Comparison of ENCODE assay signal across 8 mouse cellular contexts in the genomic region with DNA sequence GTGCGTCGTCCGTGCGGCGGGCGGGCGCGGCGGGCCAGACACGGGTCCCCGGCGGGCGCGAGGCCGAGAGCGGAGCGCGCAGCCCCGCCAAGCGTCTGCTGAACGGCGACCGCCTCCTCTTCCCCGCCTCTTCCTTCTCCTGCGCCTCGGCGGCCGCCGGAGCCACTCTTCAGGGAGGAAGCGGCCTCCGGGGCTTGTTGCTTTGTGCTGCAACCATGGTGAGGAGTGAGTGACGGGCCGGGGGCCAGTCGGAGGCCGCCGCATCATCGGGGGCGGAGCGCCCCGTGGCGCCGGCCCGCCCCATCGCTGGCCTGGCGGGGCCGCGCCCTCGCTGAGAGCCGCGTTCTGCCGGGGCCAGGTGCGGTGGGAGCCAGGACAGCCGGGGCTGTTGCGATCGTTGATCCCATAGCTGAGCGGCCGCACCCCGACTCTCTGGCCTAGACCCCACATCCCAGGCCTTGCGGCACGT. TPM values are rescaled to one million over a fixed set of nuclear protein-coding genes. Genes with fewer than 3 reads are reported as not detected.
DNase-seq lines count a peak whose midpoint lies in the region; ATAC-seq and TF ChIP-seq lines count a peak whose summit lies in the region.

No protein-coding gene starts in this region.

- peak; percentile 97 for ATAC-seq in embryonic facial prominence, embryonic 13.5 days (ENCODE audit: insufficient number of reproducible peaks, insufficient read depth, low FRiP score, low TSS enrichment, low read depth)
- ATAC-seq in limb, embryonic 11.5 days (ENCODE audit: insufficient number of reproducible peaks, low FRiP score, low TSS enrichment, low read depth), result peak; percentile 96
- peak; percentile 99 for ATAC-seq in midbrain, embryonic 13.5 days

- DNase-seq in 416B (ENCODE audit: low read depth), result peak; percentile 91
- DNase-seq in adrenal gland, postnatal 4 days (ENCODE audit: low spot score in 2 of 2), result peak; percentile 87 to 89
- DNase-seq in heart, adult 2 months, result peak; percentile 97 to 98
- DNase-seq in kidney, adult 2 months, result peak; percentile 98
- peak; percentile 92 for DNase-seq in limb, embryonic 11.5 days (ENCODE audit: low spot score)

- no peaks in the 10 kb centered on the region for H3K36me3 ChIP-seq in embryonic facial prominence, embryonic 13.5 days
- H3K36me3 ChIP-seq in heart, adult 2 months (ENCODE audit: control insufficient read depth, insufficient read depth, low read length), result peaks cover 20% of the 10 kb centered on the region
- H3K36me3 ChIP-seq in kidney, adult 2 months (ENCODE audit: control insufficient read depth, insufficient read depth, low read length), result no peaks in the 10 kb centered on the region
- H3K36me3 ChIP-seq in limb, embryonic 11.5 days (ENCODE audit: control insufficient read depth, insufficient read depth, low read length), result no peaks in the 10 kb centered on the region
- H3K36me3 ChIP-seq in midbrain, embryonic 13.5 days, result no peaks in the 10 kb centered on the region
- H3K36me3 ChIP-seq in small intestine, adult 2 months (ENCODE audit: control insufficient read depth, insufficient read depth, low read length), result no peaks in the 10 kb centered on the region

- H3K9me3 ChIP-seq in embryonic facial prominence, embryonic 13.5 days, result no peaks in the 10 kb centered on the region
- no peaks in the 10 kb centered on the region for H3K9me3 ChIP-seq in limb, embryonic 11.5 days (ENCODE audit: control insufficient read depth, low read length)
- H3K9me3 ChIP-seq in midbrain, embryonic 13.5 days, result no peaks in the 10 kb centered on the region

- 0 out of 2 replicates have a peak, but pooled peaks have one; percentile 17 for TF ChIP-seq EP300 in heart, adult 2 months (IDR thresholded peaks at IDR 0.05; ENCODE audit: insufficient read depth, low read depth, low read length)

- peaks cover 4% of the 10 kb centered on the region; the same call in 1 of the 2 replicates for H3K27me3 ChIP-seq in embryonic facial prominence, embryonic 13.5 days
- no peaks in the 10 kb centered on the region for H3K27me3 ChIP-seq in heart, adult 2 months (ENCODE audit: control insufficient read depth, insufficient read depth, low read length)
- H3K27me3 ChIP-seq in kidney, adult 2 months (replicated peaks; ENCODE audit: control insufficient read depth, insufficient read depth, low read length), result no peaks in the 10 kb centered on the region
- H3K27me3 ChIP-seq in limb, embryonic 11.5 days (ENCODE audit: control insufficient read depth, insufficient read depth, low read length), result no peaks in the 10 kb centered on the region
- H3K27me3 ChIP-seq in midbrain, embryonic 13.5 days, result peaks cover 20% of the 10 kb centered on the region
- no peaks in the 10 kb centered on the region for H3K27me3 ChIP-seq in small intestine, adult 2 months (ENCODE audit: control insufficient read depth, insufficient read depth, low read length)

- H3K4me2 ChIP-seq in embryonic facial prominence, embryonic 13.5 days, result peak overlapping the region; percentile 70
- H3K4me2 ChIP-seq in limb, embryonic 11.5 days (ENCODE audit: low read depth, severe bottlenecking), result peak overlapping the region; percentile 67
- peak overlapping the region; percentile 96 for H3K4me2 ChIP-seq in midbrain, embryonic 13.5 days (replicated peaks)

- intact Hi-C loops in heart, adult 2 months (cut with DNase I), result loop anchor here (1.0 to 5.0 kb wide), 4 partner anchors 68 to 330 kb away; no protein-coding TSS in a partner anchor

- H3K9ac ChIP-seq in embryonic facial prominence, embryonic 13.5 days, result peak overlapping the region; percentile 97
- H3K9ac ChIP-seq in heart, adult 2 months (ENCODE audit: low read depth, low read length), result peak overlapping the region; percentile 84
- peak overlapping the region; percentile 84 for H3K9ac ChIP-seq in limb, embryonic 11.5 days (ENCODE audit: low read length)
- peak overlapping the region; percentile 95 for H3K9ac ChIP-seq in midbrain, embryonic 13.5 days (replicated peaks)

- peaks cover 5% of the 10 kb centered on the region; the same call in 1 of the 2 replicates for H3K79me2 ChIP-seq in heart, adult 2 months (replicated peaks; ENCODE audit: control insufficient read depth, insufficient read depth, low read length)

- H3K4me3 ChIP-seq in embryonic facial prominence, embryonic 13.5 days, result peak overlapping the region; percentile 97
- peak overlapping the region; percentile 87 for H3K4me3 ChIP-seq in heart, adult 2 months
- H3K4me3 ChIP-seq in kidney, adult 2 months (ENCODE audit: insufficient read depth, low read depth, low read length), result peak overlapping the region; percentile 99
- H3K4me3 ChIP-seq in limb, embryonic 11.5 days (ENCODE audit: low read depth, low read length), result peak overlapping the region; percentile 87
- H3K4me3 ChIP-seq in midbrain, embryonic 13.5 days (replicated peaks), result peak overlapping the region; percentile 91
- peak overlapping the region; percentile 98 for H3K4me3 ChIP-seq in small intestine, adult 2 months (ENCODE audit: low read depth, low read length)

- peak; percentile 78 for TF ChIP-seq POLR2A in heart, adult 2 months (IDR thresholded peaks at IDR 0.05; ENCODE audit: insufficient read depth, low read depth, low read length)
- TF ChIP-seq POLR2A in kidney, adult 2 months (IDR thresholded peaks at IDR 0.05; ENCODE audit: low read depth, low read length), result peak; percentile 15
- peak; percentile 92 for TF ChIP-seq POLR2A in small intestine, adult 2 months (IDR thresholded peaks at IDR 0.05; ENCODE audit: low read depth, low read length)

- under 1% methylated on average over 44 of the region's 60 CpGs for WGBS in embryonic facial prominence, embryonic 13.5 days
- WGBS in heart, adult 2 months, result under 1% methylated on average over 53 of the region's 60 CpGs
- WGBS in kidney, adult 2 months, result under 1% methylated on average over 58 of the region's 60 CpGs
- WGBS in limb, embryonic 11.5 days, result under 1% methylated on average over 40 of the region's 60 CpGs
- WGBS in midbrain, embryonic 13.5 days, result under 1% methylated on average over 53 of the region's 60 CpGs
- under 1% methylated on average over 58 of the region's 60 CpGs for WGBS in small intestine, adult 2 months

- peak overlapping the region; percentile 98 for H3K27ac ChIP-seq in embryonic facial prominence, embryonic 13.5 days
- peak overlapping the region; percentile 94 for H3K27ac ChIP-seq in heart, adult 2 months
- H3K27ac ChIP-seq in kidney, adult 2 months (ENCODE audit: insufficient read depth, low read depth, low read length), result peak overlapping the region; percentile 94
- H3K27ac ChIP-seq in limb, embryonic 11.5 days (replicated peaks; ENCODE audit: low read depth, low read length), result peak overlapping the region; percentile 91
- H3K27ac ChIP-seq in midbrain, embryonic 13.5 days, result peak overlapping the region; percentile 96
- peak overlapping the region; percentile 98 for H3K27ac ChIP-seq in small intestine, adult 2 months (ENCODE audit: insufficient read depth, low read depth, low read length)

- TF ChIP-seq CTCF in heart, adult 2 months (IDR thresholded peaks at IDR 0.05), result no peak
- no peak for TF ChIP-seq CTCF in kidney, adult 2 months (conservative IDR thresholded peaks at IDR 0.05; ENCODE audit: insufficient read depth, insufficient read length, low read depth, low read length)
- TF ChIP-seq CTCF in small intestine, adult 2 months (IDR thresholded peaks at IDR 0.05; ENCODE audit: extremely low read depth, insufficient read length, insufficient replicate concordance, low read depth, low read length), result no peak

- H3K4me1 ChIP-seq in embryonic facial prominence, embryonic 13.5 days, result peaks cover 41% of the 10 kb centered on the region
- peaks cover 15% of the 10 kb centered on the region for H3K4me1 ChIP-seq in heart, adult 2 months (ENCODE audit: control insufficient read depth, insufficient read depth, low read length)
- H3K4me1 ChIP-seq in kidney, adult 2 months (ENCODE audit: control insufficient read depth, insufficient read depth, low read length), result peaks cover 26% of the 10 kb centered on the region
- H3K4me1 ChIP-seq in limb, embryonic 11.5 days (ENCODE audit: control insufficient read depth, insufficient read depth, low read length), result peaks cover 13% of the 10 kb centered on the region
- peaks cover 42% of the 10 kb centered on the region for H3K4me1 ChIP-seq in midbrain, embryonic 13.5 days (replicated peaks)
- H3K4me1 ChIP-seq in small intestine, adult 2 months (ENCODE audit: control insufficient read depth, insufficient read depth, insufficient read length, low read length), result peaks cover 9% of the 10 kb centered on the region; the same call in 1 of the 2 replicates

RNA-seq across cellular contexts. Expression of gene Rapgef2, which starts 0.8 kb away (rescaled TPM):
- total RNA-seq in adrenal gland, postnatal 4 days (2021), result 10 to 100 TPM; 33.2 to 35.3 TPM
- 8.9 and 9.2 TPM in 2 replicates for polyA plus RNA-seq in embryonic facial prominence, embryonic 13.5 days (2015; fragmentation: Nextera tagmentation; extraction: Ambion mirVana)
- 10 to 100 TPM; 31.7 to 36.2 TPM for total RNA-seq in heart, adult 2 months (2021)
- 10.6 and 15.4 TPM in 2 replicates for polyA plus RNA-seq in heart, adult 2 months (2012; rRNA removed)
- 7.6 and 8.0 TPM in 2 replicates for polyA plus RNA-seq in kidney, adult 2 months (2012; rRNA removed)
- 5.6 and 8.7 TPM in 2 replicates for polyA plus RNA-seq in limb, embryonic 11.5 days (2014; fragmentation: Nextera tagmentation; extraction: Ambion mirVana)
- polyA plus RNA-seq in midbrain, embryonic 13.5 days (2015; fragmentation: Nextera tagmentation; extraction: Ambion mirVana), result 7.8 and 8.9 TPM in 2 replicates
- 3.5 and 8.5 TPM in 2 replicates for polyA plus RNA-seq in small intestine, adult 2 months (2012; rRNA removed)

RNA-seq across cellular contexts. Expression of gene Gm17359, which starts 49.3 kb away (rescaled TPM):
- not detected for total RNA-seq in adrenal gland, postnatal 4 days (2021)
- polyA plus RNA-seq in embryonic facial prominence, embryonic 13.5 days (2015; fragmentation: Nextera tagmentation; extraction: Ambion mirVana), result not detected in 2 replicates
- total RNA-seq in heart, adult 2 months (2021), result not detected
- polyA plus RNA-seq in heart, adult 2 months (2012; rRNA removed), result 0.14 and 0.15 TPM in 2 replicates
- 0.08 and 0.10 TPM in 2 replicates for polyA plus RNA-seq in kidney, adult 2 months (2012; rRNA removed)
- 0.11 TPM in 1 of 2 replicates, not detected in the other for polyA plus RNA-seq in limb, embryonic 11.5 days (2014; fragmentation: Nextera tagmentation; extraction: Ambion mirVana)
- not detected in 2 replicates for polyA plus RNA-seq in midbrain, embryonic 13.5 days (2015; fragmentation: Nextera tagmentation; extraction: Ambion mirVana)
- not detected in 2 replicates for polyA plus RNA-seq in small intestine, adult 2 months (2012; rRNA removed)

Comparison
In these comparisons a context has a peak if more than half of its experiments do, and no peak if none do; other contexts are left out.
1. Peak in every context shown above with its lines: DNase-seq, ATAC-seq, H3K4me3 ChIP-seq and H3K27ac ChIP-seq.
2. POLR2A ChIP-seq: peak in every context shown above with its lines; median percentile 92 in small intestine, adult 2 months; 78 in heart, adult 2 months; 15 in kidney, adult 2 months.